Mouse (Mus musculus): Measurements from ENCODE around the gene Mocs3.
A peak's percentile ranks its signal among the peaks of the same experiment; 100 is the strongest.

Mocs3 gene

DNA sequence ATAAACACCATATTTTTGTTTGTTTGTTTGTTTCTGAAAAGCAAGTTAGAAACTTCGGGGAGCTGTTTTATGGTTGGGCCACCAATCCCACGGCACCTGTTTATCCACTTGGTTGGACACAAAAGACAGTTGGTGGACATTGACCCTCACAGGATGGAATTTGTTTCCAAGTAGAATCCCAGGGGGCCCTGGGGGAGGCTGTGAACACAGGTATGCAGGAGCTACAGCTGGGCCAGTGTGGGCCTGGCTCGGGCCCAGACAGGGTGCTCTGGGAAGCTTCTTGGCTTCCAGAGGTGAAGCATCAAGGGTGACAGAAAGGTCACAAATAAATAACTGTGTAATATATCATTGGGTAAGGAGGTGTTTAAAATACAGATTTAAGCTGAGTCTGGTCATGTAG, 26.1 kb downstream of the Mocs3 start:
- no peak for DNase-seq (ENCODE audit: low read depth, low spot score)
- no peaks in the 10 kb centered on the region for H3K36me3 ChIP-seq (ENCODE audit: control insufficient read depth, insufficient read depth, low read length, poor library complexity, severe bottlenecking)

DNA sequence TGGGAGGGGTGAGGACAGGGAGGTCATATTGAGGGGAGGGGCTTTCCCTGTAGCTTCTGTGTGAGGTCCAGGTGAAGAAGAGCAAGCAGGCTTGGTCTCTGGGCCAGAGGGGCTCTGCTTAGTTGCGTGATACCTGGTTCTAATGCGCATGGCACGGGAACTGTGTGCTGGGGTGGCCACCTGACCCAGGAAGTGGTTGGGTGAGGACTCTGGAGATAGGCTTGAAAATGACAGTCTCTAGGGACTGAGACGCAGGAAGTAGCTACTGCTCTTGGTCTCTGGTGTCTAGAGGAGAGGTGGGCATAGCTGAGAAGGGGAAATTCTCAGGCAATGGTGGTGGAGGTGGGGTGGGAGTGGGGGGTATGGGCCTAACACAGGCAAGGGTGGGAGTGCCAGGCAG, 26.8 kb downstream of the Mocs3 start:
- H3K36me3 ChIP-seq (ENCODE audit: control insufficient read depth, insufficient read depth, low read length, poor library complexity, severe bottlenecking), result peaks cover 2% of the 10 kb centered on the region; the same call in 1 of the 2 replicates

More for the DNA sequence above, 26.1 kb downstream of the Mocs3 start:
- no peaks in the 10 kb centered on the region for H3K27me3 ChIP-seq (ENCODE audit: control insufficient read depth, insufficient read depth, low read length, poor library complexity, severe bottlenecking)

GRCm38 (mm10) chr2:168259046-168259445, 28.6 kb downstream of the Mocs3 start:
- DNase-seq (ENCODE audit: low read depth, low spot score), result no peak
- H3K36me3 ChIP-seq (ENCODE audit: control insufficient read depth, insufficient read depth, low read length, poor library complexity, severe bottlenecking), result peaks cover 2% of the 10 kb centered on the region; the same call in 1 of the 2 replicates
- H3K27me3 ChIP-seq (ENCODE audit: control insufficient read depth, insufficient read depth, low read length, poor library complexity, severe bottlenecking), result no peaks in the 10 kb centered on the region

More for the DNA sequence above, 26.8 kb downstream of the Mocs3 start:
- H3K27me3 ChIP-seq (ENCODE audit: control insufficient read depth, insufficient read depth, low read length, poor library complexity, severe bottlenecking), result no peaks in the 10 kb centered on the region
- DNase-seq (ENCODE audit: low read depth, low spot score), result peak; percentile 79

GRCm38 (mm10) chr2:168260124-168260523, 29.7 kb downstream of the Mocs3 start:
- H3K27me3 ChIP-seq (ENCODE audit: control insufficient read depth, insufficient read depth, low read length, poor library complexity, severe bottlenecking), result no peaks in the 10 kb centered on the region
- H3K36me3 ChIP-seq (ENCODE audit: control insufficient read depth, insufficient read depth, low read length, poor library complexity, severe bottlenecking), result peaks cover 2% of the 10 kb centered on the region; the same call in 1 of the 2 replicates
- no peak for DNase-seq (ENCODE audit: low read depth, low spot score)

DNA sequence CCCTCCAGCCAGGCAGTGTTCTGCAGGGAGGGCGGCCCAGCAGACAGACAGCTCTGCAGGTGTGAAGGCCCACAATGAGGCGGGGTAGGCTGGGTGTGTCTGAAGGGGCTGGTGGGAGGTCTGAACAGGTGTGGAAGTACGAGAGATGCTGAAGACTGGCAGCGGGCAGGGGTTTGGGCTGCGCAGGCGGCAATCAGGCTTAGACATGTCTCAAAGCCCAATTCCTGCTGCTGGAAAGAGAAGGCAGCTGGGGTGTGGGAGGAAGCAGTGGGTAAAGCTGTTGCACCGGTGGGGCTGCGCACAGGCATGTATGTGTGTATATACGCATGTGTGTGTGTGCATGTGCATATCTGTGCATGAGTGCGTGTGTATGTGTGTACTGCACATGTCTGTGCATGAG, 30.5 kb downstream of the Mocs3 start:
- no peak for DNase-seq (ENCODE audit: low read depth, low spot score)
- no peaks in the 10 kb centered on the region for H3K27me3 ChIP-seq (ENCODE audit: control insufficient read depth, insufficient read depth, low read length, poor library complexity, severe bottlenecking)
- peaks cover 2% of the 10 kb centered on the region; the same call in 1 of the 2 replicates for H3K36me3 ChIP-seq (ENCODE audit: control insufficient read depth, insufficient read depth, low read length, poor library complexity, severe bottlenecking)

DNA sequence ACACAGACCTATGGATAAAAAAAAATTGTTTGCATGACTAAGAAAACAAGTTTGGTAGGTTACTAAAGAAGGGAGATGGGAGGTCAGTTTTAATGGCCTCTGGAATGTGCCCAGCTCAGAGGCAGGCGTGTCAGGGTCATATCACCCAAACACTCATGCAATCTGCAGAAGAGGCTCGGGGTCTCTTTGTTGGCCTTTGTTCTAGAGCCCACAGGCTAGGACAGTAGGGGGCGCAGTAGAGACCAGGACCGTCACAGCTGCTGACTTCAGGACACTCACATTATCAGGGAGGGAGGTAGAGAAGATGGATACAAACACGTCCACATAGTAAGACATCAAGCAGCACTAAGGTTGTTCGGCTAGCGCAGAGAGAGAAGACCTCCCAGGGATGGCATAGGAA, 37.6 kb downstream of the Mocs3 start:
- Histone ChIP-seq H3K27me3 (ENCODE audit: control insufficient read depth, insufficient read depth, low read length, poor library complexity, severe bottlenecking) (no peaks in the 10 kb centered on the region), H3K36me3 (ENCODE audit: control insufficient read depth, insufficient read depth, low read length, poor library complexity, severe bottlenecking) (no peaks in the 10 kb centered on the region)
- DNase-seq (ENCODE audit: low read depth, low spot score), result no peak

GRCm38 (mm10) chr2:168273387-168273786, 43.0 kb downstream of the Mocs3 start:
- Histone ChIP-seq H3K27me3 (ENCODE audit: control insufficient read depth, insufficient read depth, low read length, poor library complexity, severe bottlenecking) (no peaks in the 10 kb centered on the region), H3K36me3 (ENCODE audit: control insufficient read depth, insufficient read depth, low read length, poor library complexity, severe bottlenecking) (no peaks in the 10 kb centered on the region)
- no peak for DNase-seq (ENCODE audit: low read depth, low spot score)

DNA sequence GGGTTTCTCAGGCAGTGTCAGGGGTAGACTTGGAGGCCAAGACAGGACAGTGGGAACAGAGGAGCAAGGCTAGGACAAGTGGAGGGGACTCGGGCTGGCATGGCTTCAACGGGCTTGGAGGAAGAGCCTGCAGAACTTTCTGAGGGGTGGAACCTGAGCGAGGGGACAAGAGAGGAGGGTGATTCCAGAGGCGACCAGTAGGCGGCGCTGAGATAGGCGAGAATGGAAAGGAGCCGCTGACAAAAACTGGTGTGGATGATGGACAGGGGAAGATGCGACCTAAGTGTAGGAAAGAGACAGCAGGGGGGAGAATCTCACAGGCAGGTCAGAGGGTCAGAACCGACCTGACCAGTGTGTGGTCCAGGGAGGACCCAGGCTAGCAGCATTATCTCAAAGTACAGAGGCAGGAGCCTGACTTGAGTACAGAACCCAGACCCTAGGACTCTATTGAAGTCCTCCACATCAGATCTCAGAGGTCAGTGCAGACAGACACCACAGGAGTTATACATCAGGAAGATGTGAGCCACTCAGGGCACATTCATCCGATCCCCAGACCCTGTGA, 44.0 kb downstream of the Mocs3 start:
- Histone ChIP-seq H3K27me3 (ENCODE audit: control insufficient read depth, insufficient read depth, low read length, poor library complexity, severe bottlenecking) (no peaks in the 10 kb centered on the region), H3K36me3 (ENCODE audit: control insufficient read depth, insufficient read depth, low read length, poor library complexity, severe bottlenecking) (no peaks in the 10 kb centered on the region)
- peak; percentile 75 for DNase-seq (ENCODE audit: low read depth, low spot score)

DNA sequence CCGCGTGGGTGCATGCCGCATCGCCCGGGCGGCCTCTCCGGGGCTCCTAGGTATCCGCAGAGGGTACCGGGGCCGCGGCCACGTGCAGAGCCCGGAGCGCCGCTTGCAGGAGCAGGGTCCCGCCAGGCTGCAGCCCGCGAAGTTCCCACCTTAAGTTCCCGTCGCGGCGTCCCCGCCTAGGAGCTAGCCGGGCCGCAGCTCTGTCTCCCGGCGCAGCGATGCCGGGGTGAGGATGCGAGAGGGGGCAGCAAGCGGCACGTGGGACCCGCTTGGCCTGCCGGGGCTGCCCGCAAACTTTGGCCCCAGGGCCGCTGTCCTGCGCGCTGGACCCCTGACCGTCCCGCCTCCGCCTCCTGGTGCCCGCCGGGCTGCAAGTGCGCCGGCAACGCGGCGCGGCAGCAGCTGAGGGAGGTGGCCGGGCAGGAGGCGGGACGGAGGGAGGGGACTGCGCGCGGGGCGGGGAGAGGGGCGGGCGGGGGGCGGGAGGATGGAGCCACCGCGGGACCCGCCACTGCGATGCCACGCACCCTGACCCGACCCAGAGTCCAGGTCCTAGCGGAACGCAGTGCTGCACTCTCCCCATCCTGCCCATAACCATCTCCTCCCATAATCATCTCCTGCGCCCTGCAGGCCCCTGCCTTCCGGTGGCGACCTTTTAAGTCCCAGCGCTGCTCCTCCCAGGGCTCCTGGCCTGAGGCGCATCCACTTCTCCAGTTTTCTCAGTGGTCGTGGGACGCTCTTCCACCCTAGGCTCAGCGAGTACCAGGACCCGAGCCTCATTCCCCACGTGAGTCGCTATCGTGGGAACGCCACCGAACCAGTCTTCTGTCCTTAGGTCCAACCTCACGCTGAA, 50.5 kb downstream of the Mocs3 start:
- no peaks in the 10 kb centered on the region for H3K36me3 ChIP-seq (ENCODE audit: control insufficient read depth, insufficient read depth, low read length, poor library complexity, severe bottlenecking)
- DNase-seq (ENCODE audit: low read depth, low spot score), result no peak
- no peaks in the 10 kb centered on the region; the same call in 1 of the 2 replicates for H3K27me3 ChIP-seq (ENCODE audit: control insufficient read depth, insufficient read depth, low read length, poor library complexity, severe bottlenecking)

- no peaks in the 10 kb centered on the region; the same call in 1 of the 2 replicates for H3K27me3 ChIP-seq (ENCODE audit: control insufficient read depth, insufficient read depth, low read length, poor library complexity, severe bottlenecking)
- no peaks in the 10 kb centered on the region for H3K36me3 ChIP-seq (ENCODE audit: control insufficient read depth, insufficient read depth, low read length, poor library complexity, severe bottlenecking)
- no peak for DNase-seq (ENCODE audit: low read depth, low spot score)
Measured at GRCm38 (mm10) chr2:168281582-168281981, 51.2 kb downstream of the Mocs3 start, which contains the start of gene Kcng1. TSS of gene Kcng1 (minus strand) at chr2:168281736.

Measured in splenic B cell, adult 2 months (primary cell).